Mouse (Mus musculus): ENCODE measurements around the gene Jakmip3.
A peak's percentile ranks its signal among the peaks of the same experiment; 100 is the strongest.

Gene Jakmip3

GRCm38 (mm10) chr7:138947741-138948140 lies 7.2 kb downstream of the Jakmip3 start:
- no peak for DNase-seq (ENCODE audit: low spot score in 2 of 2)

- DNase-seq (ENCODE audit: low spot score in 2 of 2): no peak
Measured at GRCm38 (mm10) chr7:138948309-138948708, 7.8 kb downstream of the Jakmip3 start.

GRCm38 (mm10) chr7:138955787-138956186 lies 15.3 kb downstream of the Jakmip3 start:
- DNase-seq (ENCODE audit: low spot score in 2 of 2): no peak

- DNase-seq (ENCODE audit: low spot score in 2 of 2): no peak
Measured at GRCm38 (mm10) chr7:138957106-138957505, 16.6 kb downstream of the Jakmip3 start.

GRCm38 (mm10) chr7:138959747-138960146 lies 19.2 kb downstream of the Jakmip3 start:
- no peak for DNase-seq (ENCODE audit: low spot score in 2 of 2)

GRCm38 (mm10) chr7:138963756-138964155 lies 23.2 kb downstream of the Jakmip3 start:
- no peak for DNase-seq (ENCODE audit: low spot score in 2 of 2)

GRCm38 (mm10) chr7:138968010-138968620 lies 27.6 kb downstream of the Jakmip3 start:
- peak; percentile 67 to 70 for DNase-seq (ENCODE audit: low spot score in 2 of 2)

GRCm38 (mm10) chr7:138977510-138977909 lies 37.0 kb downstream of the Jakmip3 start:
- DNase-seq (ENCODE audit: low spot score in 2 of 2): no peak

- DNase-seq (ENCODE audit: low spot score in 2 of 2): no peak
Measured at GRCm38 (mm10) chr7:138984576-138984975, 44.0 kb downstream of the Jakmip3 start.

- no peak for DNase-seq (ENCODE audit: low spot score in 2 of 2)
Measured at GRCm38 (mm10) chr7:138989156-138989555, 48.6 kb downstream of the Jakmip3 start.

GRCm38 (mm10) chr7:139002692-139003091 lies 62.2 kb downstream of the Jakmip3 start:
- no peak for DNase-seq (ENCODE audit: low spot score in 2 of 2)

- DNase-seq (ENCODE audit: low spot score in 2 of 2): no peak
Measured at GRCm38 (mm10) chr7:139003250-139003649, 62.7 kb downstream of the Jakmip3 start.

GRCm38 (mm10) chr7:139009786-139010502 lies 69.4 kb downstream of the Jakmip3 start:
- no peak for DNase-seq (ENCODE audit: low spot score in 2 of 2)

- peak; percentile 68 to 74 for DNase-seq (ENCODE audit: low spot score in 2 of 2)
Measured at GRCm38 (mm10) chr7:139011027-139011426, 70.5 kb downstream of the Jakmip3 start.

- DNase-seq (ENCODE audit: low spot score in 2 of 2): no peak
Measured at GRCm38 (mm10) chr7:139011586-139011985, 71.1 kb downstream of the Jakmip3 start.

GRCm38 (mm10) chr7:139012767-139013369 lies 72.3 kb downstream of the Jakmip3 start:
- no peak for DNase-seq (ENCODE audit: low spot score in 2 of 2)

- no peak for DNase-seq (ENCODE audit: low spot score in 2 of 2)
Measured at GRCm38 (mm10) chr7:139015143-139015542, 74.6 kb downstream of the Jakmip3 start.

GRCm38 (mm10) chr7:139016288-139016687 lies 75.8 kb downstream of the Jakmip3 start:
- DNase-seq (ENCODE audit: low spot score in 2 of 2): no peak

GRCm38 (mm10) chr7:139017249-139017903 lies 76.8 kb downstream of the Jakmip3 start:
- DNase-seq (ENCODE audit: low spot score in 2 of 2): no peak

GRCm38 (mm10) chr7:139020884-139021283 lies 80.4 kb downstream of the Jakmip3 start:
- no peak for DNase-seq (ENCODE audit: low spot score in 2 of 2)

- no peak for DNase-seq (ENCODE audit: low spot score in 2 of 2)
Measured at GRCm38 (mm10) chr7:139021326-139021725, 80.8 kb downstream of the Jakmip3 start.

GRCm38 (mm10) chr7:139027136-139027535 lies 86.6 kb downstream of the Jakmip3 start:
- no peak for DNase-seq (ENCODE audit: low spot score in 2 of 2)

Measured in right cerebral cortex, adult 2 months (tissue).